In the genomic region with DNA sequence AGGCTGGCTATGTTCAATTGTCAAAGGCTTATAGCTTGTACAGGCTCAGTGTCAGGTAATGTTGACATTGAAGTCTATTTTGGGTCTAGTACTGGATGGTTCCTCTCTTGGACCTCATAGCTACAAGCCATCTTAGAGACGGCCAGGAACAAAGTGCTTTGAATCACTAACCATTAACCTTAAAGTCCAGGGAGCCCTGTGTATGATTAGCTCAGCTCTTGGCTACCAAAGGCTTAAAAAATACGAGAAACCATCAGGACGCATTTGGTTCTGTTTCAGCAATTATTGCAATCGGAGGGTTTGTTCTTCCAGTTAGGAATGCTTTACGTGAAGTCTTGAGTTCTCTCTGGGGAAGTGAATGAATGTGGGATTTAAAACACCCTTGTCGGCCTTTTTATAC, we compare ENCODE assay signal across 37 mouse cellular contexts. TPM values are rescaled to one million over a fixed set of nuclear protein-coding genes. Genes with fewer than 3 reads are reported as not detected.
DNase-seq lines count a peak whose midpoint lies in the region; ATAC-seq and TF ChIP-seq lines count a peak whose summit lies in the region.
"Had no signal": no experiment of that assay in that cellular context is flagged by ENCODE, and none has a peak within 500 bp of the region (broad histone marks: within the 10 kb centered on the region; RNA-seq: fewer than 3 reads in every experiment).

No protein-coding gene starts in this region.

- H3K4me2 ChIP-seq in kidney, postnatal 0 days (ENCODE audit: low read length): no peak overlapping the region
- H3K4me2 ChIP-seq: heart, embryonic 11.5 days; hindbrain, embryonic 12.5 days; intestine, embryonic 15.5 days; limb, embryonic 15.5 days; midbrain, embryonic 15.5 days; neural tube, embryonic 12.5 days had no signal

- H3K27ac ChIP-seq in liver, adult 2 months (replicated peaks; ENCODE audit: insufficient read depth, low read depth, low read length): peak overlapping the region; percentile 73
- peak overlapping the region; percentile 77 for H3K27ac ChIP-seq in kidney, postnatal 0 days
- peak overlapping the region; percentile 15; the same call in 1 of the 2 replicates for H3K27ac ChIP-seq in small intestine, adult 2 months (ENCODE audit: insufficient read depth, low read depth, low read length)
- H3K27ac ChIP-seq in limb, embryonic 10.5 days: no peak overlapping the region
- H3K27ac ChIP-seq: hindbrain, embryonic 12.5 days; hindbrain, postnatal 0 days; intestine, embryonic 15.5 days; layer of hippocampus, adult 2 months; limb, embryonic 15.5 days; midbrain, embryonic 15.5 days; neural tube, embryonic 12.5 days had no signal

- H3K9me3 ChIP-seq in kidney, postnatal 0 days (replicated peaks; ENCODE audit: low read length): no peaks in the 10 kb centered on the region
- H3K9me3 ChIP-seq in limb, embryonic 10.5 days (replicated peaks): no peaks in the 10 kb centered on the region
- H3K9me3 ChIP-seq: hindbrain, embryonic 12.5 days; intestine, embryonic 15.5 days; limb, embryonic 15.5 days; midbrain, embryonic 15.5 days; neural tube, embryonic 12.5 days had no signal

- no peaks in the 10 kb centered on the region for H3K36me3 ChIP-seq in liver, adult 2 months (ENCODE audit: control insufficient read depth, insufficient read depth, low read length)
- H3K36me3 ChIP-seq in kidney, postnatal 0 days (ENCODE audit: insufficient read depth, low read length): no peaks in the 10 kb centered on the region
- no peaks in the 10 kb centered on the region for H3K36me3 ChIP-seq in small intestine, adult 2 months (ENCODE audit: control insufficient read depth, insufficient read depth, low read length)
- H3K36me3 ChIP-seq in limb, embryonic 10.5 days: no peaks in the 10 kb centered on the region
- H3K36me3 ChIP-seq: hindbrain, embryonic 12.5 days; intestine, embryonic 15.5 days; limb, embryonic 15.5 days; midbrain, embryonic 15.5 days; neural tube, embryonic 12.5 days had no signal

- no peak overlapping the region for H3K9ac ChIP-seq in liver, adult 2 months (ENCODE audit: low read depth, low read length)
- H3K9ac ChIP-seq in kidney, postnatal 0 days (ENCODE audit: low read depth, low read length): no peak overlapping the region
- H3K9ac ChIP-seq: hindbrain, embryonic 12.5 days; intestine, embryonic 15.5 days; limb, embryonic 15.5 days; midbrain, embryonic 15.5 days; neural tube, embryonic 12.5 days had no signal

- 0 out of 2 replicates have a peak, but pooled peaks have one; percentile 61 for ATAC-seq in kidney, postnatal 0 days (replicated peaks; ENCODE audit: low FRiP score, low read depth)
- ATAC-seq in granulocyte monocyte progenitor cell, adult 5-6 weeks (replicated peaks; ENCODE audit: poor library complexity, severe bottlenecking): no peak
- ATAC-seq: activated CD4-positive, CD25-positive, alpha-beta regulatory T cell, adult 4 months; hindbrain, postnatal 0 days; intestine, embryonic 15.5 days had no signal

- TF ChIP-seq POLR2A in liver, adult 2 months (IDR thresholded peaks at IDR 0.05; ENCODE audit: extremely low read depth, insufficient read depth, low read length): no peak
- TF ChIP-seq POLR2A in small intestine, adult 2 months (IDR thresholded peaks at IDR 0.05; ENCODE audit: low read depth, low read length): no peak

- no peaks in the 10 kb centered on the region for H3K79me2 ChIP-seq in liver, adult 2 months (ENCODE audit: control insufficient read depth, insufficient read depth, low read length)

- peaks cover 30% of the 10 kb centered on the region for H3K4me1 ChIP-seq in liver, adult 2 months (ENCODE audit: control insufficient read depth, insufficient read depth, low read length)
- peaks cover 29% of the 10 kb centered on the region for H3K4me1 ChIP-seq in kidney, postnatal 0 days (replicated peaks; ENCODE audit: insufficient read depth, low read length)
- peaks cover 26% of the 10 kb centered on the region; the same call in 1 of the 2 replicates for H3K4me1 ChIP-seq in small intestine, adult 2 months (ENCODE audit: control insufficient read depth, insufficient read depth, insufficient read length, low read length)
- H3K4me1 ChIP-seq in limb, embryonic 10.5 days: peaks cover 15% of the 10 kb centered on the region; the same call in 1 of the 2 replicates
- H3K4me1 ChIP-seq: hindbrain, embryonic 12.5 days; midbrain, embryonic 15.5 days; neural tube, embryonic 12.5 days had no signal

- TF ChIP-seq CTCF in liver, adult 2 months (IDR thresholded peaks at IDR 0.05; ENCODE audit: low read depth, low read length): no peak
- no peak for TF ChIP-seq CTCF in kidney, postnatal 0 days (IDR thresholded peaks at IDR 0.05; ENCODE audit: low read depth)
- TF ChIP-seq CTCF in small intestine, adult 2 months (IDR thresholded peaks at IDR 0.05; ENCODE audit: extremely low read depth, insufficient read length, insufficient replicate concordance, low read depth, low read length): no peak

- WGBS in liver, adult 2 months: 25% methylated on average over 6 of the region's 6 CpGs
- WGBS in kidney, postnatal 0 days: 48% methylated on average over 6 of the region's 6 CpGs
- WGBS in small intestine, adult 2 months: 69% methylated on average over 6 of the region's 6 CpGs
- WGBS in limb, embryonic 10.5 days: 93% methylated on average over 6 of the region's 6 CpGs

- peak; percentile 99 for DNase-seq in liver, adult 2 months (ENCODE audit: extremely low read depth, low read depth, low spot score)
- DNase-seq in liver: no peak
- DNase-seq in kidney, adult 9 months: peak; percentile 92
- no peak for DNase-seq in kidney, postnatal 0 days (ENCODE audit: low spot score)
- no peak for DNase-seq in limb, embryonic 10.5 days (ENCODE audit: low spot score)
- DNase-seq: adrenal gland, adult 2 months; B cell, adult 2 months; cerebellum, adult 2 months; cerebellum, postnatal 14 days; gastrocnemius, postnatal 10 days; heart, adult 11 months; heart, postnatal 36 days; layer of hippocampus, postnatal 36 days; left cerebral cortex, postnatal 4 days; lung, adult 2 months; lung, postnatal 10 days; right cerebral cortex, postnatal 4 days; thymus, adult 2 months; thymus, postnatal 36 days had no signal

- no peak overlapping the region for H3K4me3 ChIP-seq in liver, adult 2 months (ENCODE audit: insufficient read depth, low read depth, low read length)
- H3K4me3 ChIP-seq in kidney, postnatal 0 days (replicated peaks; ENCODE audit: low read depth, low read length): no peak overlapping the region
- H3K4me3 ChIP-seq in small intestine, adult 2 months (ENCODE audit: low read depth, low read length): no peak overlapping the region
- H3K4me3 ChIP-seq in limb, embryonic 10.5 days: no peak overlapping the region
- H3K4me3 ChIP-seq: erythroblast, embryonic 14.5 days; hindbrain, embryonic 12.5 days; intestine, embryonic 15.5 days; layer of hippocampus, adult 2 months; limb, embryonic 15.5 days; midbrain, embryonic 15.5 days; neural tube, embryonic 12.5 days had no signal

- no peaks in the 10 kb centered on the region for H3K27me3 ChIP-seq in liver, adult 2 months (ENCODE audit: control insufficient read depth, insufficient read depth, low read length)
- no peaks in the 10 kb centered on the region for H3K27me3 ChIP-seq in kidney, postnatal 0 days (ENCODE audit: insufficient read depth, low read length)
- H3K27me3 ChIP-seq in small intestine, adult 2 months (ENCODE audit: control insufficient read depth, insufficient read depth, low read length): no peaks in the 10 kb centered on the region
- H3K27me3 ChIP-seq in limb, embryonic 10.5 days (ENCODE audit: low read depth, poor library complexity, severe bottlenecking): no peaks in the 10 kb centered on the region
- H3K27me3 ChIP-seq: hindbrain, embryonic 12.5 days; intestine, embryonic 15.5 days; midbrain, embryonic 15.5 days; neural tube, embryonic 12.5 days had no signal

RNA-seq across cellular contexts. Expression of a gene that starts 17.9 kb away (rescaled TPM):
- 2,711 and 3,373 TPM in 2 replicates for total RNA-seq in liver, adult 2 months (2014; rRNA removed)
- polyA plus RNA-seq in liver, adult 2 months (2012; rRNA removed): 3,177 and 3,191 TPM in 2 replicates
- polyA plus RNA-seq in kidney, postnatal 0 days (2015; fragmentation: Nextera tagmentation; extraction: Ambion mirVana): 147 and 160 TPM in 2 replicates
- 137 and 221 TPM in 2 replicates for polyA plus RNA-seq in small intestine, adult 2 months (2012; rRNA removed)
- not detected in 2 replicates for total RNA-seq in granulocyte monocyte progenitor cell, adult 5-6 weeks (2014; fragmentation: Nextera tagmentation)
- not detected in 2 replicates for total RNA-seq in granulocyte monocyte progenitor cell, adult 5-6 weeks (2017)
- polyA plus RNA-seq in limb, embryonic 10.5 days (2016; fragmentation: Nextera tagmentation; extraction: Ambion mirVana): 2.5 and 3.3 TPM in 2 replicates
- polyA plus RNA-seq: erythroblast, embryonic 14.5 days had no signal

RNA-seq across cellular contexts. Expression of a gene that starts 25.4 kb away (rescaled TPM):
- 1.2 and 1.5 TPM in 2 replicates for total RNA-seq in liver, adult 2 months (2014; rRNA removed)
- 0.40 and 1.7 TPM in 2 replicates for polyA plus RNA-seq in liver, adult 2 months (2012; rRNA removed)
- 0.55 and 0.88 TPM in 2 replicates for polyA plus RNA-seq in kidney, postnatal 0 days (2015; fragmentation: Nextera tagmentation; extraction: Ambion mirVana)
- 0.08 and 1.0 TPM in 2 replicates for polyA plus RNA-seq in small intestine, adult 2 months (2012; rRNA removed)
- not detected in 2 replicates for total RNA-seq in granulocyte monocyte progenitor cell, adult 5-6 weeks (2014; fragmentation: Nextera tagmentation)
- not detected in 2 replicates for total RNA-seq in granulocyte monocyte progenitor cell, adult 5-6 weeks (2017)
- 0.20 TPM in 1 of 2 replicates, not detected in the other for polyA plus RNA-seq in limb, embryonic 10.5 days (2016; fragmentation: Nextera tagmentation; extraction: Ambion mirVana)
- polyA plus RNA-seq: activated CD4-positive, CD25-positive, alpha-beta regulatory T cell, adult 4 months; cerebellum, adult 2 months; erythroblast, embryonic 14.5 days; heart, embryonic 11.5 days; neural tube, embryonic 12.5 days had no signal

RNA-seq across cellular contexts. Expression of a gene that starts 49.3 kb away (rescaled TPM):
- total RNA-seq in liver, adult 2 months (2014; rRNA removed): not detected in 2 replicates
- not detected in 2 replicates for polyA plus RNA-seq in liver, adult 2 months (2012; rRNA removed)
- 0.14 and 0.40 TPM in 2 replicates for polyA plus RNA-seq in kidney, postnatal 0 days (2015; fragmentation: Nextera tagmentation; extraction: Ambion mirVana)
- polyA plus RNA-seq in small intestine, adult 2 months (2012; rRNA removed): not detected in 2 replicates
- not detected in 2 replicates for total RNA-seq in granulocyte monocyte progenitor cell, adult 5-6 weeks (2014; fragmentation: Nextera tagmentation)
- not detected in 2 replicates for total RNA-seq in granulocyte monocyte progenitor cell, adult 5-6 weeks (2017)
- polyA plus RNA-seq in limb, embryonic 10.5 days (2016; fragmentation: Nextera tagmentation; extraction: Ambion mirVana): not detected in 2 replicates
- total RNA-seq: adrenal gland, adult 2 months; adrenal gland, postnatal 4 days; gastrocnemius, postnatal 10 days; heart, postnatal 36 days; hindbrain, postnatal 0 days; layer of hippocampus, adult 2 months; layer of hippocampus, postnatal 36 days; left cerebral cortex, postnatal 4 days had no signal
- polyA plus RNA-seq: activated CD4-positive, CD25-positive, alpha-beta regulatory T cell, adult 4 months; adrenal gland, adult 2 months; cerebellum, adult 2 months; cortical plate, adult 2 months; embryonic facial prominence, embryonic 14.5 days; erythroblast, embryonic 14.5 days; forebrain, embryonic 11.5 days; forebrain, embryonic 16.5 days; heart, embryonic 11.5 days; heart, embryonic 16.5 days; hindbrain, embryonic 12.5 days; limb, embryonic 15.5 days; lung, adult 2 months; midbrain, embryonic 15.5 days; neural tube, embryonic 12.5 days; thymus, adult 2 months had no signal

Comparison
In these comparisons a context has a peak if more than half of its experiments do, and no peak if none do; other contexts are left out.
1. DNase-seq: peak in liver, adult 2 months (single experiment) and kidney, adult 9 months (single experiment); none in liver (single experiment), kidney, postnatal 0 days (single experiment) and limb, embryonic 10.5 days (single experiment).
2. RNA of a gene that starts 17.9 kb away (polyA plus RNA-seq): 3,177 to 3,191 TPM in liver, adult 2 months, 147 to 160 TPM in kidney, postnatal 0 days and 137 to 221 TPM in small intestine, adult 2 months; 2.5 to 3.3 TPM in limb, embryonic 10.5 days; every median in the first group is over 10 times any median in the second.